Mouse (Mus musculus): Measurements from ENCODE around the gene Ifi35.
"Not testable (repeated sequence)": the region's sequence is repeated elsewhere in the genome, so short reads cannot be mapped to it uniquely, and the experiment has no call there.

Gene Ifi35

GRCm38 (mm10) chr11:101448274-101448746, at the start of gene Ifi35:
TSS of gene Ifi35 (plus strand) at chr11:101448407.
- DNase-seq (ENCODE audit: low spot score in 2 of 2) = peak; percentile 84 to 89

GRCm38 (mm10) chr11:101415306-101415705, 32.9 kb upstream of the Ifi35 start:
- DNase-seq (ENCODE audit: low spot score in 2 of 2) = no peak

- DNase-seq (ENCODE audit: low spot score in 2 of 2) = no peak
Measured at GRCm38 (mm10) chr11:101416433-101417100, 31.6 kb upstream of the Ifi35 start.

- DNase-seq (ENCODE audit: low spot score in 2 of 2) = peak; percentile 81
Measured at GRCm38 (mm10) chr11:101417101-101417855, 30.9 kb upstream of the Ifi35 start, which contains the start of gene Aarsd1. TSS of gene Aarsd1 (minus strand) at chr11:101417615.

GRCm38 (mm10) chr11:101418991-101419390, 29.2 kb upstream of the Ifi35 start:
- no peak for DNase-seq (ENCODE audit: low spot score in 2 of 2)

- no peak for DNase-seq (ENCODE audit: low spot score in 2 of 2)
Measured at GRCm38 (mm10) chr11:101419610-101420009, 28.6 kb upstream of the Ifi35 start.

- DNase-seq (ENCODE audit: low spot score in 2 of 2) = no peak
Measured at GRCm38 (mm10) chr11:101420148-101420547, 28.1 kb upstream of the Ifi35 start.

- DNase-seq (ENCODE audit: low spot score in 2 of 2) = no peak
Measured at GRCm38 (mm10) chr11:101424105-101424851, 23.9 kb upstream of the Ifi35 start, which contains the start of gene Gm27029. TSS of gene Gm27029 (minus strand) at chr11:101424796.

- peak; percentile 98 for DNase-seq (ENCODE audit: low spot score in 2 of 2)
Measured at GRCm38 (mm10) chr11:101424925-101425813, 23.0 kb upstream of the Ifi35 start, which contains the start of the genes Rundc1 and Ptges3l. TSS of gene Rundc1 (plus strand) at chr11:101425085. TSS of gene Ptges3l (minus strand) at chr11:101425333.

GRCm38 (mm10) chr11:101426165-101426564, 22.0 kb upstream of the Ifi35 start:
- DNase-seq (ENCODE audit: low spot score in 2 of 2) = no peak

- no peak for DNase-seq (ENCODE audit: low spot score in 2 of 2)
Measured at GRCm38 (mm10) chr11:101431327-101431726, 16.9 kb upstream of the Ifi35 start.

- no peak for DNase-seq (ENCODE audit: low spot score in 2 of 2)
Measured at GRCm38 (mm10) chr11:101433396-101433795, 14.8 kb upstream of the Ifi35 start.

- DNase-seq (ENCODE audit: low spot score in 2 of 2) = no peak
Measured at GRCm38 (mm10) chr11:101435831-101436230, 12.4 kb upstream of the Ifi35 start.

- no peak for DNase-seq (ENCODE audit: low spot score in 2 of 2)
Measured at GRCm38 (mm10) chr11:101436916-101437315, 11.3 kb upstream of the Ifi35 start.

GRCm38 (mm10) chr11:101438006-101438405, 10.2 kb upstream of the Ifi35 start:
- DNase-seq (ENCODE audit: low spot score in 2 of 2) = not testable (repeated sequence)

GRCm38 (mm10) chr11:101441450-101442126, 6.6 kb upstream of the Ifi35 start:
- not testable (repeated sequence) for DNase-seq (ENCODE audit: low spot score in 2 of 2)

GRCm38 (mm10) chr11:101442127-101442693, 6.0 kb upstream of the Ifi35 start, which contains the start of gene Rpl27:
TSS of gene Rpl27 (plus strand) at chr11:101442298.
- DNase-seq (ENCODE audit: low spot score in 2 of 2) = peak; percentile 98 to 99

- no peak for DNase-seq (ENCODE audit: low spot score in 2 of 2)
Measured at GRCm38 (mm10) chr11:101442760-101443159, 5.4 kb upstream of the Ifi35 start.

GRCm38 (mm10) chr11:101446319-101446718, 1.9 kb upstream of the Ifi35 start:
- DNase-seq (ENCODE audit: low spot score in 2 of 2) = no peak

- DNase-seq (ENCODE audit: low spot score in 2 of 2) = not testable (repeated sequence)
Measured at GRCm38 (mm10) chr11:101446860-101447259, 1.3 kb upstream of the Ifi35 start.

Data from spleen, postnatal 36 days (tissue).